Mouse (Mus musculus) cerebellum, adult 2 months (tissue): Measurements from ENCODE around the gene Prn. TPM values are rescaled to one million over a fixed set of nuclear protein-coding genes. Genes with fewer than 3 reads are reported as not detected.

ENCODE experiments used
- DNase-seq, 2 experiments: peaks; one replicate each; pipeline ENCODE4 v3.0.0; 2021
- H3K27ac ChIP-seq: fragments of 200-500 bp; 2 replicates; pipeline ENCODE4 v1.5.1; 2012; ENCODE audit warnings: low read length, control low read depth, inconsistent platforms; ENCODE audit not compliant: insufficient read depth
- H3K27me3 ChIP-seq: fragments of 200-500 bp; 2 replicates; pipeline ENCODE4 v1.6.1; 2012; ENCODE audit warnings: inconsistent platforms, mild to moderate bottlenecking, low read length, moderate library complexity; ENCODE audit not compliant: control insufficient read depth, insufficient read depth
- H3K4me1 ChIP-seq: fragments of 200-500 bp; 2 replicates; pipeline ENCODE4 v1.6.1; 2011; ENCODE audit warnings: low read length; ENCODE audit not compliant: control insufficient read depth, insufficient read depth
- H3K4me3 ChIP-seq: fragments of 200-500 bp; replicated peaks from 2 replicates; pipeline ENCODE3; 2011; ENCODE audit warnings: mild to moderate bottlenecking, low read depth, low read length, control low read depth; ENCODE audit not compliant: insufficient read depth
- CTCF ChIP-seq: fragments of 200-500 bp; IDR thresholded peaks from 2 replicates; pipeline ENCODE4 v1.5.1; 2011; ENCODE audit warnings: low read depth, mild to moderate bottlenecking, control low read depth, low read length, moderate library complexity, borderline replicate concordance; ENCODE audit not compliant: insufficient read depth
- POLR2A ChIP-seq: fragments of 200-500 bp; IDR thresholded peaks from 2 replicates; pipeline ENCODE4 v1.6.1; 2011; ENCODE audit warnings: low read length, control low read depth, borderline replicate concordance; ENCODE audit not compliant: insufficient read depth
- WGBS: fragments of 180-500 bp; shearing (Covaris S2); methylation state at CpG from one replicate; pipeline ENCODE4 v1.1.7; 2018; 5-methylcytosine and 5-hydroxymethylcytosine counted together
- polyA plus RNA-seq: library from polyadenylated mRNA; depleted of rRNA; stranded (reverse); fragments of >200 nt; gene quantifications from 2 replicates; pipeline ENCODE4 v1.2.3, GENCODE M21; 2012

Gene Prn
- polyA plus RNA-seq, 1 experiment: not detected

GRCm38 (mm10) chr2:131952456-131952855 is 42.7 kb downstream of the Prn start:
- no peak for DNase-seq
- TF ChIP-seq CTCF (no peak), POLR2A (no peak)
- Histone ChIP-seq H3K4me3 (no peak overlapping the region), H3K27me3 (0 out of 2 replicates have a peak, but pooled peaks cover 2% of the 10 kb centered on the region), H3K27ac (no peak overlapping the region), H3K4me1 (0 out of 2 replicates have a peak, but pooled peaks cover 8% of the 10 kb centered on the region)
- WGBS: 19% methylated on average over 2 of the region's 2 CpGs

- no peak overlapping the region for H3K27ac ChIP-seq
- TF ChIP-seq CTCF: no peak
- no peak for TF ChIP-seq POLR2A
- peak in 1 of 2 experiments; percentile 22 for DNase-seq
- 0 out of 2 replicates have a peak, but pooled peaks cover 2% of the 10 kb centered on the region for H3K27me3 ChIP-seq
- H3K4me1 ChIP-seq: 0 out of 2 replicates have a peak, but pooled peaks cover 8% of the 10 kb centered on the region
- WGBS: 7% methylated on average over 29 of the region's 29 CpGs
- H3K4me3 ChIP-seq: peak overlapping the region; percentile 9
Measured at GRCm38 (mm10) chr2:131952961-131953538, 43.3 kb downstream of the Prn start.

- Histone ChIP-seq H3K4me1 (0 out of 2 replicates have a peak, but pooled peaks cover 8% of the 10 kb centered on the region), H3K27me3 (0 out of 2 replicates have a peak, but pooled peaks cover 2% of the 10 kb centered on the region), H3K4me3 (no peak overlapping the region), H3K27ac (no peak overlapping the region)
- no peak for TF ChIP-seq CTCF
- no peak for TF ChIP-seq POLR2A
- DNase-seq: no peak
- WGBS: 98% methylated on average over 4 of the region's 4 CpGs
Measured at GRCm38 (mm10) chr2:131953711-131954110, 44.0 kb downstream of the Prn start.

GRCm38 (mm10) chr2:131954835-131955234 is 45.1 kb downstream of the Prn start:
- H3K27me3 ChIP-seq: 0 out of 2 replicates have a peak, but pooled peaks cover 2% of the 10 kb centered on the region
- no peak overlapping the region for H3K27ac ChIP-seq
- H3K4me3 ChIP-seq: no peak overlapping the region
- WGBS: 63% methylated on average over 9 of the region's 9 CpGs
- no peak for TF ChIP-seq POLR2A
- TF ChIP-seq CTCF: no peak
- H3K4me1 ChIP-seq: 0 out of 2 replicates have a peak, but pooled peaks cover 8% of the 10 kb centered on the region
- no peak for DNase-seq

- Histone ChIP-seq H3K4me1 (0 out of 2 replicates have a peak, but pooled peaks cover 8% of the 10 kb centered on the region), H3K4me3 (peak overlapping the region; percentile 31), H3K27ac (no peak overlapping the region), H3K27me3 (0 out of 2 replicates have a peak, but pooled peaks cover 2% of the 10 kb centered on the region)
- no peak for DNase-seq
- 4% methylated on average over 17 of the region's 17 CpGs for WGBS
- TF ChIP-seq CTCF: no peak
Measured at GRCm38 (mm10) chr2:131955264-131955663, 45.5 kb downstream of the Prn start.

- no peak for DNase-seq
- Histone ChIP-seq H3K27me3 (0 out of 2 replicates have a peak, but pooled peaks cover 2% of the 10 kb centered on the region), H3K4me1 (0 out of 2 replicates have a peak, but pooled peaks cover 8% of the 10 kb centered on the region), H3K4me3 (no peak overlapping the region), H3K27ac (no peak overlapping the region)
- 84% methylated on average over 7 of the region's 7 CpGs for WGBS
- no peak for TF ChIP-seq POLR2A
- no peak for TF ChIP-seq CTCF
Measured at GRCm38 (mm10) chr2:131956336-131957256, 46.8 kb downstream of the Prn start.

- Histone ChIP-seq H3K27me3 (0 out of 2 replicates have a peak, but pooled peaks cover 2% of the 10 kb centered on the region), H3K4me3 (no peak overlapping the region), H3K4me1 (0 out of 2 replicates have a peak, but pooled peaks cover 6% of the 10 kb centered on the region), H3K27ac (no peak overlapping the region)
- WGBS: 64% methylated on average over 9 of the region's 9 CpGs
- no peak for TF ChIP-seq CTCF
- no peak for TF ChIP-seq POLR2A
- DNase-seq: no peak
Measured at GRCm38 (mm10) chr2:131957731-131958222, 48.0 kb downstream of the Prn start.

GRCm38 (mm10) chr2:131961671-131962070 is 51.9 kb downstream of the Prn start:
- TF ChIP-seq POLR2A (no peak), CTCF (no peak)
- no peak overlapping the region for H3K27ac ChIP-seq
- DNase-seq: no peak
- no peak overlapping the region for H3K4me3 ChIP-seq
- 68% methylated on average over 2 of the region's 2 CpGs for WGBS
- no peaks in the 10 kb centered on the region for H3K4me1 ChIP-seq
- no peaks in the 10 kb centered on the region for H3K27me3 ChIP-seq
